Mouse (Mus musculus): ENCODE data around the gene Xpc. TPM values are rescaled to one million over a fixed set of nuclear protein-coding genes. Genes with fewer than 3 reads are reported as not detected.

Xpc gene
- polyA plus RNA-seq, 1 experiment = 7.4 TPM

DNA sequence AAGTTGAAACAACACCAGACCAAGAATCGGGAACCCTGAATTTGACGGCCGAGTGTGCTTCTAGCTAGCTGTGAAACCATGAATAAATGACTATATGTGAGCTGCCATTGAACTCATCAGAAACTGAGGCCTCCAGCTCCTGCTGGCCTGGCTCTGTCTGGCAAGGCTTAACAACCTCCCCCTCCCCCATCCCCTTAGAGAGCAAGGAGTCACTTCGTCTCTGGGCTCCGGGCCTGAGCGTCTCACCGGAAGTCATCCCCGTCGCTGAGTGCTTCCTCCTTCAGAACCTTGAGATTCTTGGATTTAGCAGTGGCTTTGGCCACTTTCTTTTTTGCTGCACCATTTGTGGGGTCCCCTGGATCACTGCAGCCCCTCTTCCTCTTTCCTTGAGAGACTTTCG lies 5.5 kb downstream of the Xpc start:
- Histone ChIP-seq H3K36me3 (ENCODE audit: control insufficient read depth, insufficient read depth) (peaks cover 12% of the 10 kb centered on the region), H3K4me3 (no peak overlapping the region)

DNA sequence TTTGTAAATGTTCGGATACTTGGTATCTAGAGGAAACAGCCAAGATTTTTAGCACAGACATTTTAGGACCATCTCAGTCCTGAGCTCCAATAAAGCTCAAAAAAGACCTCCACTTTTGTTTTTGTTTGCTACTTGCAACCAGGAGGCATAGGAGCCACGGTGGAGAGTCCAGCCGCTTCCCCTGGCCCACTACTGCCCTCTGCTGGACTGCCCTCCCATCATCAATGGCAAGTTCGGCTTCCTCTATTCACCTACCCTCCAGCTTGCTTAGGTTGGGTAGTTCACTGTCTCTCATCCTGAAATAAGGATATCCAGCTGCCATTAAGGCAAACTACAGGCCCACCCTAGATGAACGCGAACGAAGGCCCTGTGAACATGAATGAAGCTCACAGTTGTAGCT lies 6.4 kb downstream of the Xpc start:
- H3K36me3 ChIP-seq (ENCODE audit: control insufficient read depth, insufficient read depth) = peaks cover 16% of the 10 kb centered on the region
- TF ChIP-seq SRF (IDR thresholded peaks at IDR 0.05; ENCODE audit: control insufficient read depth, insufficient read length, low read depth) (no peak), MYOD1 (IDR thresholded peaks at IDR 0.05; ENCODE audit: control insufficient read depth in 1 of 3, insufficient read length in 2 of 3, low read depth in 2 of 3) (no peak), MAX (IDR thresholded peaks at IDR 0.05; ENCODE audit: low read depth) (no peak)
- no peaks in the 10 kb centered on the region for H3K79me2 ChIP-seq (ENCODE audit: control insufficient read depth, insufficient read depth)
- no peaks in the 10 kb centered on the region for H3K27me3 ChIP-seq (ENCODE audit: control insufficient read depth, insufficient read depth, insufficient read length)
- no peak overlapping the region for H3K4me2 ChIP-seq (ENCODE audit: low read depth)
- no peak overlapping the region for H3K4me3 ChIP-seq
- no peak overlapping the region for H3ac ChIP-seq (ENCODE audit: control insufficient read depth, insufficient read length)

More for the DNA sequence above, 5.5 kb downstream of the Xpc start:
- no peaks in the 10 kb centered on the region for H3K79me2 ChIP-seq (ENCODE audit: control insufficient read depth, insufficient read depth)
- TF ChIP-seq POLR2AphosphoS2 (IDR thresholded peaks at IDR 0.05; ENCODE audit: insufficient read length, low read depth) = no peak
- no peak for TF ChIP-seq MAX (IDR thresholded peaks at IDR 0.05; ENCODE audit: low read depth)
- TF ChIP-seq POLR2A (IDR thresholded peaks at IDR 0.05; ENCODE audit: insufficient read length, low read depth) = no peak
- no peak for TF ChIP-seq MYOG (IDR thresholded peaks at IDR 0.05; ENCODE audit: control insufficient read depth in 1 of 3, insufficient read depth in 1 of 3, insufficient read length in 2 of 3, low read depth in 2 of 3)
- no peak for TF ChIP-seq CEBPB (IDR thresholded peaks at IDR 0.05; ENCODE audit: insufficient read depth, poor library complexity, severe bottlenecking)
- TF ChIP-seq TCF12 (IDR thresholded peaks at IDR 0.05; ENCODE audit: insufficient read depth, poor library complexity, severe bottlenecking) = no peak
- TF ChIP-seq TCF3 (IDR thresholded peaks at IDR 0.05; ENCODE audit: insufficient read length, low read depth) = no peak
- TF ChIP-seq SRF (IDR thresholded peaks at IDR 0.05; ENCODE audit: control insufficient read depth, insufficient read length, low read depth) = no peak
- no peak for TF ChIP-seq REST (IDR thresholded peaks at IDR 0.05; ENCODE audit: insufficient read depth, insufficient read length)
- no peak for TF ChIP-seq E2F4 (IDR thresholded peaks at IDR 0.05; ENCODE audit: insufficient read depth)
- TF ChIP-seq USF1 (IDR thresholded peaks at IDR 0.05; ENCODE audit: low read depth) = no peak
- H3ac ChIP-seq (ENCODE audit: control insufficient read depth, insufficient read length) = no peak overlapping the region
- H3K4me2 ChIP-seq (ENCODE audit: low read depth) = no peak overlapping the region
- H3K27me3 ChIP-seq (ENCODE audit: control insufficient read depth, insufficient read depth, insufficient read length) = no peaks in the 10 kb centered on the region

GRCm38 (mm10) chr6:91508041-91508440 lies 7.6 kb downstream of the Xpc start:
- TF ChIP-seq REST (IDR thresholded peaks at IDR 0.05; ENCODE audit: insufficient read depth, insufficient read length) (no peak), MYOD1 (IDR thresholded peaks at IDR 0.05; ENCODE audit: control insufficient read depth in 1 of 3, insufficient read length in 2 of 3, low read depth in 2 of 3) (no peak), TCF12 (IDR thresholded peaks at IDR 0.05; ENCODE audit: insufficient read depth, poor library complexity, severe bottlenecking) (no peak), USF1 (IDR thresholded peaks at IDR 0.05; ENCODE audit: low read depth) (no peak), POLR2AphosphoS2 (IDR thresholded peaks at IDR 0.05; ENCODE audit: insufficient read length, low read depth) (no peak), POLR2A (IDR thresholded peaks at IDR 0.05; ENCODE audit: insufficient read length, low read depth) (no peak), E2F4 (IDR thresholded peaks at IDR 0.05; ENCODE audit: insufficient read depth) (no peak), CEBPB (IDR thresholded peaks at IDR 0.05; ENCODE audit: insufficient read depth, poor library complexity, severe bottlenecking) (no peak), TCF3 (IDR thresholded peaks at IDR 0.05; ENCODE audit: insufficient read length, low read depth) (no peak)
- Histone ChIP-seq H3ac (ENCODE audit: control insufficient read depth, insufficient read length) (no peak overlapping the region), H3K36me3 (ENCODE audit: control insufficient read depth, insufficient read depth) (peaks cover 25% of the 10 kb centered on the region), H3K79me2 (ENCODE audit: control insufficient read depth, insufficient read depth) (no peaks in the 10 kb centered on the region), H3K4me3 (no peak overlapping the region), H3K4me2 (ENCODE audit: low read depth) (no peak overlapping the region), H3K27me3 (ENCODE audit: control insufficient read depth, insufficient read depth, insufficient read length) (no peaks in the 10 kb centered on the region)

DNA sequence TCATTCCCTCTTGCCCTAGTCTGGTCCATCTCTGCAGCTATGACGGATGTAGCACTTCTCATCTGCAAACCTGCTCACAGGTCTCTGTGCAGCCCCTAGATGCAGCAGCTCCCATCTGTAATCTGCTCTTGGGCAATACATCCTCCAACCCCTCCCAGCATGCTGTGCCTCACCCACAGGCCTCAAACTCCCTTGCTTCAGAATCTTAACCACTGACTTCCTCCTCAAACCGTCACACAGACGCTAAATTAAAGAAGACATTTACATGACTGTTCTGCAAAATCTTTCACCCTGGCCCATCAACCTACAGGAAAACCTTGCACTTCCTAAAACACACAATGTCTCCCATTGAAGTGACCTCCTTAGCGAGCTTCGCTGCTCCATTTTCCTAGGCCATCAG lies 9.7 kb downstream of the Xpc start:
- Histone ChIP-seq H3K4me2 (ENCODE audit: low read depth) (no peak overlapping the region), H3K27me3 (ENCODE audit: control insufficient read depth, insufficient read depth, insufficient read length) (no peaks in the 10 kb centered on the region), H3ac (ENCODE audit: control insufficient read depth, insufficient read length) (no peak overlapping the region), H3K36me3 (ENCODE audit: control insufficient read depth, insufficient read depth) (peaks cover 37% of the 10 kb centered on the region), H3K4me3 (no peak overlapping the region), H3K79me2 (ENCODE audit: control insufficient read depth, insufficient read depth) (no peaks in the 10 kb centered on the region)
- TF ChIP-seq TCF3 (IDR thresholded peaks at IDR 0.05; ENCODE audit: insufficient read length, low read depth) (no peak), MYOD1 (IDR thresholded peaks at IDR 0.05; ENCODE audit: control insufficient read depth in 1 of 3, insufficient read length in 2 of 3, low read depth in 2 of 3) (no peak), REST (IDR thresholded peaks at IDR 0.05; ENCODE audit: insufficient read depth, insufficient read length) (no peak), MYOG (IDR thresholded peaks at IDR 0.05; ENCODE audit: control insufficient read depth in 1 of 3, insufficient read depth in 1 of 3, insufficient read length in 2 of 3, low read depth in 2 of 3) (no peak), POLR2AphosphoS2 (IDR thresholded peaks at IDR 0.05; ENCODE audit: insufficient read length, low read depth) (no peak), POLR2A (IDR thresholded peaks at IDR 0.05; ENCODE audit: insufficient read length, low read depth) (no peak), TCF12 (IDR thresholded peaks at IDR 0.05; ENCODE audit: insufficient read depth, poor library complexity, severe bottlenecking) (no peak), SRF (IDR thresholded peaks at IDR 0.05; ENCODE audit: control insufficient read depth, insufficient read length, low read depth) (no peak), USF1 (IDR thresholded peaks at IDR 0.05; ENCODE audit: low read depth) (no peak), MAX (IDR thresholded peaks at IDR 0.05; ENCODE audit: low read depth) (no peak), CEBPB (IDR thresholded peaks at IDR 0.05; ENCODE audit: insufficient read depth, poor library complexity, severe bottlenecking) (no peak), E2F4 (IDR thresholded peaks at IDR 0.05; ENCODE audit: insufficient read depth) (no peak)

- no peaks in the 10 kb centered on the region for H3K27me3 ChIP-seq (ENCODE audit: control insufficient read depth, insufficient read depth, insufficient read length)
- H3ac ChIP-seq (ENCODE audit: control insufficient read depth, insufficient read length) = no peak overlapping the region
- H3K4me3 ChIP-seq = no peak overlapping the region
- no peak overlapping the region for H3K4me2 ChIP-seq (ENCODE audit: low read depth)
- peaks cover 42% of the 10 kb centered on the region for H3K36me3 ChIP-seq (ENCODE audit: control insufficient read depth, insufficient read depth)
- H3K79me2 ChIP-seq (ENCODE audit: control insufficient read depth, insufficient read depth) = no peaks in the 10 kb centered on the region
- TF ChIP-seq USF1 (IDR thresholded peaks at IDR 0.05; ENCODE audit: low read depth) (no peak), SRF (IDR thresholded peaks at IDR 0.05; ENCODE audit: control insufficient read depth, insufficient read length, low read depth) (no peak), E2F4 (IDR thresholded peaks at IDR 0.05; ENCODE audit: insufficient read depth) (no peak), CEBPB (IDR thresholded peaks at IDR 0.05; ENCODE audit: insufficient read depth, poor library complexity, severe bottlenecking) (no peak)
Measured at GRCm38 (mm10) chr6:91503302-91503701, 12.4 kb downstream of the Xpc start.
